Comparison of ENCODE assay signal across 9 mouse cellular contexts in the genomic region with DNA sequence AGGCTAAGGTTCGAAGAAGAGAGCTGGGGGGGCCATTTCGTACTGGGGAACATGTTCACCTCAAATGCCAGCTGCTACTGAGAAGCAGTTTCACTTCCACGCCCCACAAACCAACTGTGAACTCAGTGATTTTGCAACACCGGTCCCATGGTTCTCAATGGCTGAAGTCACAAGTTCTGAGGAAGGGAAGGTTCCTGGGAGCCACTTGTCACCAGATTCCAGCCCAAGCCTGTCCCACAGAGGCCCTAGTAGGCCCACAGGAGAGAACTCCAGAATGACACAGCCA. TPM values are rescaled to one million over a fixed set of nuclear protein-coding genes. Genes with fewer than 3 reads are reported as not detected.
DNase-seq lines count a peak whose midpoint lies in the region; ATAC-seq and TF ChIP-seq lines count a peak whose summit lies in the region.
"Had no signal": no experiment of that assay in that cellular context is flagged by ENCODE, and none has a peak within 500 bp of the region (broad histone marks: within the 10 kb centered on the region; RNA-seq: fewer than 3 reads in every experiment).

No protein-coding gene starts in this region.

- peak overlapping the region; percentile 67 for H3K4me3 ChIP-seq in bone marrow macrophage, adult 2 months (ENCODE audit: insufficient read depth, low read length)
- peak overlapping the region; percentile 67 for H3K4me3 ChIP-seq in liver, postnatal 0 days (ENCODE audit: low read depth, low read length)
- H3K4me3 ChIP-seq in small intestine, adult 2 months (ENCODE audit: low read depth, low read length) = peak overlapping the region; percentile 86

- no peak for TF ChIP-seq CTCF in bone marrow macrophage, adult 2 months (IDR thresholded peaks at IDR 0.05; ENCODE audit: low read depth, low read length)
- no peak for TF ChIP-seq CTCF in liver, postnatal 0 days (IDR thresholded peaks at IDR 0.05; ENCODE audit: low read depth)
- no peak for TF ChIP-seq CTCF in small intestine, adult 2 months (IDR thresholded peaks at IDR 0.05; ENCODE audit: extremely low read depth, insufficient read length, insufficient replicate concordance, low read depth, low read length)

- H3K4me2 ChIP-seq in liver, postnatal 0 days (ENCODE audit: low read depth, low read length) = peak overlapping the region; percentile 95

- peak overlapping the region; percentile 70 for H3K9ac ChIP-seq in liver, postnatal 0 days (replicated peaks)

- peak; percentile 27 for DNase-seq in gastrocnemius, adult 18-20 months (ENCODE audit: low spot score)
- DNase-seq in gastrocnemius, postnatal 25 days = no peak
- DNase-seq in heart, postnatal 36 days = peak; percentile 26 to 38
- peak; percentile 61 for DNase-seq in liver, postnatal 0 days
- no peak for DNase-seq in embryo, embryonic 11 days
- DNase-seq in c-Kit-positive CD71-positive TER-119-positive erythroid progenitor cells, embryonic 14.5 days (ENCODE audit: low spot score) = no peak

- WGBS in liver, postnatal 0 days (ENCODE audit: insufficient replicate concordance) = 48% methylated on average over 4 of the region's 4 CpGs
- 32% methylated on average over 4 of the region's 4 CpGs for WGBS in small intestine, adult 2 months

- H3K36me3 ChIP-seq in liver, postnatal 0 days (replicated peaks; ENCODE audit: insufficient read depth, low read length) = peaks cover 25% of the 10 kb centered on the region
- peaks cover 25% of the 10 kb centered on the region for H3K36me3 ChIP-seq in small intestine, adult 2 months (ENCODE audit: control insufficient read depth, insufficient read depth, low read length)

- no peaks in the 10 kb centered on the region for H3K27me3 ChIP-seq in liver, postnatal 0 days (ENCODE audit: insufficient read depth, low read length)
- no peaks in the 10 kb centered on the region for H3K27me3 ChIP-seq in small intestine, adult 2 months (ENCODE audit: control insufficient read depth, insufficient read depth, low read length)

- peak overlapping the region; percentile 92 for H3K27ac ChIP-seq in bone marrow macrophage, adult 2 months (ENCODE audit: insufficient read depth, low read depth, low read length)
- H3K27ac ChIP-seq in liver, postnatal 0 days (ENCODE audit: low read depth) = peak overlapping the region; percentile 85
- H3K27ac ChIP-seq in small intestine, adult 2 months (ENCODE audit: insufficient read depth, low read depth, low read length) = peak overlapping the region; percentile 81

- TF ChIP-seq EP300 in liver, postnatal 0 days (IDR thresholded peaks at IDR 0.05; ENCODE audit: low read depth) = no peak

- H3K9me3 ChIP-seq in liver, postnatal 0 days (ENCODE audit: low read length) = no peaks in the 10 kb centered on the region

- intact Hi-C loops in heart, postnatal 36 days (cut with DNase I) = no loop called here

- TF ChIP-seq POLR2A in bone marrow macrophage, adult 2 months (IDR thresholded peaks at IDR 0.05; ENCODE audit: borderline replicate concordance, low read depth, low read length) = no peak; the same call in 1 of the 2 replicates
- TF ChIP-seq POLR2A in small intestine, adult 2 months (IDR thresholded peaks at IDR 0.05; ENCODE audit: low read depth, low read length) = no peak; the same call in 1 of the 2 replicates

- ATAC-seq in liver, postnatal 0 days = peak; percentile 35

- peaks cover 49% of the 10 kb centered on the region for H3K4me1 ChIP-seq in bone marrow macrophage, adult 2 months (ENCODE audit: control insufficient read depth, insufficient read depth, low read length)
- H3K4me1 ChIP-seq in liver, postnatal 0 days (ENCODE audit: insufficient read depth) = peaks cover 41% of the 10 kb centered on the region
- peaks cover 30% of the 10 kb centered on the region for H3K4me1 ChIP-seq in small intestine, adult 2 months (ENCODE audit: control insufficient read depth, insufficient read depth, insufficient read length, low read length)

RNA-seq across cellular contexts. Expression of gene Ctsz, which starts 1.2 kb away (rescaled TPM):
- total RNA-seq in gastrocnemius, adult 18-20 months (2021) = 10 to 100 TPM; 25.1 to 30.3 TPM
- total RNA-seq in gastrocnemius, postnatal 25 days (2021) = 10 to 100 TPM; 21.2 to 37.0 TPM
- 896 and 916 TPM in 2 replicates for polyA plus RNA-seq in bone marrow macrophage, adult 2 months (2012; ENCODE audit: insufficient read depth, insufficient read length, missing spikeins)
- total RNA-seq in heart, postnatal 36 days (2021) = 10 to 100 TPM; 33.9 to 36.0 TPM
- polyA plus RNA-seq in liver, postnatal 0 days (2015; fragmentation: Nextera tagmentation; extraction: Ambion mirVana) = 174 and 178 TPM in 2 replicates
- 253 and 363 TPM in 2 replicates for polyA plus RNA-seq in small intestine, adult 2 months (2012; rRNA removed)

RNA-seq across cellular contexts. Expression of gene Tubb1, which starts 12.9 kb away (rescaled TPM):
- total RNA-seq in gastrocnemius, adult 18-20 months (2021) = under 1 TPM in 1 of 2 experiments, not detected in 1; 0.21 TPM
- total RNA-seq in gastrocnemius, postnatal 25 days (2021) = under 1 TPM; 0.20 to 0.32 TPM
- not detected in 2 replicates for polyA plus RNA-seq in bone marrow macrophage, adult 2 months (2012; ENCODE audit: insufficient read depth, insufficient read length, missing spikeins)
- 1 to 10 TPM; 3.8 to 4.1 TPM for total RNA-seq in heart, postnatal 36 days (2021)
- polyA plus RNA-seq in liver, postnatal 0 days (2015; fragmentation: Nextera tagmentation; extraction: Ambion mirVana) = 21.4 and 26.4 TPM in 2 replicates
- polyA plus RNA-seq in small intestine, adult 2 months (2012; rRNA removed) = not detected in 2 replicates
- total RNA-seq: left cerebral cortex, postnatal 25 days had no signal

RNA-seq across cellular contexts. Expression of gene Nelfcd, which starts 22.0 kb away (rescaled TPM):
- 10 to 100 TPM; 21.4 to 22.3 TPM for total RNA-seq in gastrocnemius, adult 18-20 months (2021)
- 10 to 100 TPM; 19.3 to 21.8 TPM for total RNA-seq in gastrocnemius, postnatal 25 days (2021)
- 25.6 and 32.0 TPM in 2 replicates for polyA plus RNA-seq in bone marrow macrophage, adult 2 months (2012; ENCODE audit: insufficient read depth, insufficient read length, missing spikeins)
- total RNA-seq in heart, postnatal 36 days (2021) = 10 to 100 TPM; 29.3 to 31.4 TPM
- 34.5 and 38.8 TPM in 2 replicates for polyA plus RNA-seq in liver, postnatal 0 days (2015; fragmentation: Nextera tagmentation; extraction: Ambion mirVana)
- polyA plus RNA-seq in small intestine, adult 2 months (2012; rRNA removed) = 28.8 and 50.4 TPM in 2 replicates

RNA-seq across cellular contexts. Expression of gene Atp5e, which starts 26.3 kb away (rescaled TPM):
- 1,000 to 10,000 TPM; 1,038 to 1,073 TPM for total RNA-seq in gastrocnemius, adult 18-20 months (2021)
- 1,000 to 10,000 TPM; 1,235 to 1,264 TPM for total RNA-seq in gastrocnemius, postnatal 25 days (2021)
- polyA plus RNA-seq in bone marrow macrophage, adult 2 months (2012; ENCODE audit: insufficient read depth, insufficient read length, missing spikeins) = 460 TPM in 2 replicates
- total RNA-seq in heart, postnatal 36 days (2021) = 1,000 to 10,000 TPM; 1,605 to 1,606 TPM
- 528 and 545 TPM in 2 replicates for polyA plus RNA-seq in liver, postnatal 0 days (2015; fragmentation: Nextera tagmentation; extraction: Ambion mirVana)
- 157 and 303 TPM in 2 replicates for polyA plus RNA-seq in small intestine, adult 2 months (2012; rRNA removed)

RNA-seq across cellular contexts. Expression of gene Prelid3b, which starts 35.2 kb away (rescaled TPM):
- 10 to 100 TPM; 37.8 to 47.2 TPM for total RNA-seq in gastrocnemius, adult 18-20 months (2021)
- 10 to 100 TPM; 51.4 to 52.9 TPM for total RNA-seq in gastrocnemius, postnatal 25 days (2021)
- 38.5 and 45.1 TPM in 2 replicates for polyA plus RNA-seq in bone marrow macrophage, adult 2 months (2012; ENCODE audit: insufficient read depth, insufficient read length, missing spikeins)
- 10 to 100 TPM; 56.5 to 65.8 TPM for total RNA-seq in heart, postnatal 36 days (2021)
- 68.6 and 72.3 TPM in 2 replicates for polyA plus RNA-seq in liver, postnatal 0 days (2015; fragmentation: Nextera tagmentation; extraction: Ambion mirVana)
- polyA plus RNA-seq in small intestine, adult 2 months (2012; rRNA removed) = 33.3 and 36.2 TPM in 2 replicates

Comparison
In these comparisons a context has a peak if more than half of its experiments do, and no peak if none do; other contexts are left out.
1. DNase-seq: peak in gastrocnemius, adult 18-20 months (single experiment), heart, postnatal 36 days (2 of 2) and liver, postnatal 0 days (single experiment); none in gastrocnemius, postnatal 25 days (single experiment), embryo, embryonic 11 days (single experiment) and c-Kit-positive CD71-positive TER-119-positive erythroid progenitor cells, embryonic 14.5 days (single experiment).
2. Peak in every context shown above with its lines, with median percentiles within 50 percentile points of each other: H3K27ac ChIP-seq and H3K4me3 ChIP-seq.